Mouse (Mus musculus): ENCODE measurements at regions not wholly inside any gene's neighbourhood (a gene's known extent, or its start where the extent isn't known, plus 50 kb on each side); places are given as distances from the start of the nearest gene placed in this dataset.

- no peak for DNase-seq (ENCODE audit: low read depth, low spot score)
Observed at GRCm38 (mm10) chr4:123990293-123991185, 72.7 kb upstream of the 4930535I16Rik start.
